Mouse (Mus musculus) liver, postnatal 0 days (tissue): ENCODE results near the gene Cldn3. TPM values are rescaled to one million over a fixed set of nuclear protein-coding genes. Genes with fewer than 3 reads are reported as not detected.

Experiments used
- ATAC-seq: fragments of 200-750 bp; cut with Nextera tagmentation; 2 replicates; pipeline ENCODE4 v1.8.0; 2017; ENCODE audit warnings: mild to moderate bottlenecking, moderate library complexity
- DNase-seq: peaks from one replicate; pipeline ENCODE4 v3.0.0-alpha.2; 2016
- H3K27ac ChIP-seq: fragments of 300-500 bp; sonication (generic); 2 replicates; pipeline ENCODE4 v1.5.1; 2014; ENCODE audit warnings: antibody characterized with exemption, moderate library complexity, mild to moderate bottlenecking, low read depth
- H3K27me3 ChIP-seq: fragments of 300-500 bp; sonication (generic); 2 replicates; pipeline ENCODE4 v1.6.1; 2014; ENCODE audit warnings: low read length, control low read depth, mixed read lengths; ENCODE audit not compliant: insufficient read depth
- H3K36me3 ChIP-seq: fragments of 300-500 bp; sonication (generic); replicated peaks from 2 replicates; pipeline ENCODE4 v1.6.1; 2014; ENCODE audit warnings: mild to moderate bottlenecking, control low read depth, low read length, moderate library complexity, mixed read lengths; ENCODE audit not compliant: insufficient read depth
- H3K4me1 ChIP-seq: fragments of 300-500 bp; sonication (generic); 2 replicates; pipeline ENCODE4 v1.6.1; 2014; ENCODE audit warnings: antibody characterized with exemption, mild to moderate bottlenecking, control low read depth; ENCODE audit not compliant: insufficient read depth
- H3K4me2 ChIP-seq: fragments of 300-500 bp; sonication (generic); 2 replicates; pipeline ENCODE4 v1.6.1; 2014; ENCODE audit warnings: low read depth, mild to moderate bottlenecking, low read length, moderate library complexity, mixed read lengths
- H3K4me3 ChIP-seq: fragments of 300-500 bp; sonication (generic); 2 replicates; pipeline ENCODE4 v1.5.1; 2014; ENCODE audit warnings: low read depth, low read length
- H3K9ac ChIP-seq: fragments of 300-500 bp; sonication (generic); replicated peaks from 2 replicates; pipeline ENCODE4 v1.6.1; 2014; ENCODE audit warnings: mild to moderate bottlenecking, moderate library complexity
- H3K9me3 ChIP-seq: fragments of 300-500 bp; sonication (generic); 2 replicates; pipeline ENCODE4 v1.6.1; 2016; ENCODE audit warnings: mild to moderate bottlenecking, control low read depth, low read length, mixed read lengths
- CTCF ChIP-seq: sonication (generic); IDR thresholded peaks from 2 replicates; pipeline ENCODE4 v1.5.1; 2016; ENCODE audit warnings: antibody characterized with exemption, low read depth
- EP300 ChIP-seq: IDR thresholded peaks from 2 replicates; pipeline ENCODE4 v1.6.1; 2016; ENCODE audit warnings: antibody characterized with exemption, low read depth, mild to moderate bottlenecking
- WGBS: fragments of 180-500 bp; shearing (Covaris S2); extraction: QIAGEN DNeasy Blood & Tissue Kit; methylation state at CpG from one replicate; pipeline ENCODE4 v1.1.7; 2014; ENCODE audit not compliant: insufficient replicate concordance; 5-methylcytosine and 5-hydroxymethylcytosine counted together
- polyA plus RNA-seq: library from polyadenylated mRNA; unstranded; fragments of >200 nt; fragmentation: Nextera tagmentation; extraction: Ambion mirVana; gene quantifications from 2 replicates; pipeline ENCODE4 v1.2.1, GENCODE M21; 2015

Gene Cldn3
- polyA plus RNA-seq, 1 experiment from 2014 or later: 65.0 TPM

DNA sequence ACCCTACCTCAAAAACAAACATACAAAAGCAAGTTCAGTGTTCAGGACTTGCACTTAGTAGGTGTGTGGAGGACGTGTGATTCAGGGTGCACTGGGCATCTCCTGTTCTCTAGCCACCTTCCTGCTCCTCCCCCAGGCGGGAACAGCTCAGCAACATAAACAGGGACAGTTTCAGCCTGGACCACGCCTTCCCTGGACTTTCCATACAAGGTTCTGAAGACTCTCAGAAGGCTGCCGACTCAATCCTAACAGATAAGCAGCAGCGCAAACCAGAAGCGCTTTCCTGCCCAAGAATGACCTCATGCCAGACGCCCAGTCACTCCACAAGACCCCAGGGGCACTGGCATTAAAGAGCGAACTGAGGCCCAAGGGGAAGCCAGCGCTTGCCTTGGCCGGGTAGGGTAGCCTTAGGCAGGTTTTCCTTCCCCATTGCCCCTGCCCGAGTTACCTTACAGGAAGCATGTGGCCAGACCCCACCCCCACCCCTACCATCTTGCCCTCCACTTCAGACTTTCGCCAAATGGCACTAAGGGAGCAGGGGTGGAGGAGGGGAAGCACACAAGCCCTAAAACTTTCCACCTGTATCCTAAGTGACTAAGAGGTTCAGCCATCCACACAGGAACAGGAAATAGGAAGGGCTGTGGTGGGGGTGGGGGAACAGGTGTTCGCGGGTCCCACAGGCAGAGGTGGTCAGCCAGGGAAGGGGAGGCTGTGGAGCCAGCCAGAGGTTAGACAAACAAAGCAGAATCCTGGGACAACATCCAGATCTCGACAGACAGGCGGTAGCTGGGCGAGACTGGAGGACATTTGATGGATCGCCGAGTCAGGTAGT, 34.7 kb upstream of the Cldn3 start:
- no peak overlapping the region for H3K9ac ChIP-seq
- DNase-seq (no peak), ATAC-seq (peak; percentile 30)
- no peaks in the 10 kb centered on the region for H3K27me3 ChIP-seq
- H3K4me1 ChIP-seq: peaks cover 26% of the 10 kb centered on the region
- 12% methylated on average over 19 of the region's 19 CpGs for WGBS
- peak overlapping the region; percentile 13 for H3K4me2 ChIP-seq
- no peaks in the 10 kb centered on the region for H3K36me3 ChIP-seq
- peak overlapping the region; percentile 1; the same call in 1 of the 2 replicates for H3K27ac ChIP-seq
- H3K4me3 ChIP-seq: no peak overlapping the region
- no peaks in the 10 kb centered on the region for H3K9me3 ChIP-seq
- TF ChIP-seq EP300: no peak
- no peak for TF ChIP-seq CTCF

DNA sequence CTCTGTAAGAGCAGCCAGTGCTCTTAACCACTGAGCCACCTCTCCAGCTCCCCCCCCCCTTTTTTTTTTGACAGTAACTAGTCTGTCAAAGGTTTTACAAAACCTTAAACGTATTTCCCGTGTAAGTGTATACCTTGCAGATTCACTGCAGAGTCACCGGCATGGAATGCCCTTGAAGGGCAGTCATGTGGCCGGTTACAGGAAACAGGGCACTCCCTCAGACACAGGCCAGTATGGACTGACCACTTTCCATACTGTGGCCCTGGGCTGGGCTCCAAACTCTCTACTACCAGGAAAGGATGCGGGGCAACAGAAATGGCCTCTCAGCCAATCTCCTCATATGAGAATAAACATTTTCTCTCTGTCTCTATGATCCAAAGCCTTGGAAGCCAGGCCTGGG, 30.5 kb upstream of the Cldn3 start:
- H3K4me3 ChIP-seq: no peak overlapping the region
- DNase-seq: no peak
- no peaks in the 10 kb centered on the region for H3K36me3 ChIP-seq
- no peaks in the 10 kb centered on the region for H3K9me3 ChIP-seq
- no peak; the same call in 1 of the 2 replicates for ATAC-seq
- no peak overlapping the region for H3K27ac ChIP-seq
- 65% methylated on average over 5 of the region's 5 CpGs for WGBS
- TF ChIP-seq CTCF: no peak
- TF ChIP-seq EP300: no peak
- H3K4me1 ChIP-seq: peaks cover 10% of the 10 kb centered on the region
- H3K9ac ChIP-seq: no peak overlapping the region
- no peaks in the 10 kb centered on the region for H3K27me3 ChIP-seq
- H3K4me2 ChIP-seq: no peak overlapping the region

DNA sequence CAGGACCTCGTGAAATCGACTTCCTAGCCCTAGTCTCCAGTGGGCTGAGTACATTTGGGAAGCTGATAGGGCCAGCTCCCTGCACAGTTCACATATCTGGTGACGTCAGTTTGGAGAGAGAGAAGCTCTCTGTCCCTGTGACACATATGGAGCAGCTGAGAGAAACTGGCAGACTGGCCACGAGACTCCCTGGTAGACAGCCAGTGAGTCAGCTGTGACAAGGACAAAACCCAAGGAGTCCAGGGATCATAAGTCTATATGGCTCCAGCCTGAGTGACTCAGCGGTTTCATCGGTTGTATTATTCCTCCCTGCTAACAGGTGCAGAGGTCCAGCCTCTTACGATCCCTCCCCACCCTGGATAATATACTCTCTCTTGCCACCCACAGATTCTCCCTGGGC, 26.9 kb upstream of the Cldn3 start:
- H3K27ac ChIP-seq: no peak overlapping the region
- no peak for TF ChIP-seq CTCF
- TF ChIP-seq EP300: no peak
- H3K4me1 ChIP-seq: no peaks in the 10 kb centered on the region
- H3K36me3 ChIP-seq: no peaks in the 10 kb centered on the region
- 61% methylated on average over 7 of the region's 7 CpGs for WGBS
- DNase-seq (no peak), ATAC-seq (no peak; the same call in 1 of the 2 replicates)
- no peak overlapping the region for H3K4me2 ChIP-seq
- H3K9ac ChIP-seq: no peak overlapping the region
- H3K9me3 ChIP-seq: no peaks in the 10 kb centered on the region
- no peak overlapping the region for H3K4me3 ChIP-seq
- H3K27me3 ChIP-seq: no peaks in the 10 kb centered on the region

DNA sequence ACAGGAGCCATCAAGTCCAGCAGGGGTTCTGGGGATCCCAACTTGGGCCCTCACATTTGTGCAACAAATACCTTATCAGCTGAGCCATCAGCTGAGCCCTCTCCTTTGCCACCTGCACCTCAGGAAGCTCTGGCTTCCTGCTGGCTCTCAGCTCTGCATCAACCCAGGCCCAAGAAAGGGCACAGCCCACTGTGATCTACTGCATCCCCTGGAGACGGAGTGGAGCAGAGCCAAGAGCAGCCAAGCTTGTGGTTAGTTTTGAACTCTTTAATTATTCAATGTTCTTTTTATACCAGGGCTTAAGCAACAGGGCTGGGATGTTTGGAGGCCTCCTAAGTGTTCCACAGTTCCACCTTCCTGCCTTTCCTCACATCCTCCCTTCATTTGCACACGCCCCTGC, 25.6 kb upstream of the Cldn3 start:
- no peak overlapping the region for H3K9ac ChIP-seq
- DNase-seq (no peak), ATAC-seq (no peak)
- no peaks in the 10 kb centered on the region for H3K27me3 ChIP-seq
- no peak overlapping the region for H3K4me3 ChIP-seq
- TF ChIP-seq EP300 (no peak), CTCF (no peak)
- H3K4me1 ChIP-seq: no peaks in the 10 kb centered on the region
- H3K9me3 ChIP-seq: no peaks in the 10 kb centered on the region
- H3K36me3 ChIP-seq: no peaks in the 10 kb centered on the region
- no peak overlapping the region for H3K4me2 ChIP-seq
- WGBS: 67% methylated on average over 2 of the region's 2 CpGs
- H3K27ac ChIP-seq: no peak overlapping the region

DNA sequence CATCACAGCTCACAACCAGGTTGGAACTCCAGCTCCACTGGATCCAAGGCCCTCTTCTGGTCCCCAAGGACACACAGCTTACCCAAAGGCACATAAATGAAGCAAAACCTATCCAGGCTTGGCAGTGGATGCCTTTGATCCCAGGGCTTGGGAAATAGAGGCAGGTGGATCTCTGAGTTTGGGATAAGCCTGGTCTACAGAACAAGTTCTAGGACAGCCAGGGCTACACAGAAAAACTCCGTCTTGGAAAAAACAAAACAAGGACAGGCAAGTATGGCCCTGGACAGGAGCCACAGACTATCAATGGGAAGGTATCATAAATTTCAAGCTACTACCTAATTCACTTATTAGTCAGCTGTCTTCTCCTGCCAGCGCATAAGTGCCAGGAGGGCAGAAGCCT, 24.5 kb upstream of the Cldn3 start:
- no peak overlapping the region for H3K4me3 ChIP-seq
- TF ChIP-seq EP300 (no peak), CTCF (no peak)
- WGBS: 86% methylated on average over 2 of the region's 2 CpGs
- ATAC-seq (no peak), DNase-seq (no peak)
- H3K27ac ChIP-seq: no peak overlapping the region
- peaks cover 6% of the 10 kb centered on the region for H3K4me1 ChIP-seq
- no peaks in the 10 kb centered on the region for H3K36me3 ChIP-seq
- no peak overlapping the region for H3K4me2 ChIP-seq
- H3K9me3 ChIP-seq: no peaks in the 10 kb centered on the region
- H3K9ac ChIP-seq: no peak overlapping the region
- H3K27me3 ChIP-seq: no peaks in the 10 kb centered on the region

DNA sequence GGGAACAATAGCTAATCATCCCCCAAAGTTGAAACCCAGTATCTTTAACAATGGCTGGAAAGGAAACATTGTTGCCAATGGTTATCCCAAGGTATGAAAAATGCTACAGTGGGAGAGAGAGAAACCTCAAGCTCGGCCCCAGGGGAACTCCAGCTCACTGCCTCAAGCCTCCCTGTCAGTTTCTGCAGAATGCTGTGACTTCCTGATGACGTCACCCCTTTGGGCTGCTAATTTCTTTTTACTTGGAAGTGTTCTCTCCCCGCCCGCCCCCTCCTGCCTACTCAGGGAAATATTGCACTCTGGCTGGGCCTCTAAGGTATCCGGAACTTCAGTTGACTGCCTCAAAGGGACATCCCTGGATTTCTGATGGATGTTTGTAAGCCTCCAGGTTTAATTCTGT, 22.5 kb upstream of the Cldn3 start:
- no peaks in the 10 kb centered on the region for H3K9me3 ChIP-seq
- DNase-seq: no peak
- no peak for TF ChIP-seq EP300
- no peak for TF ChIP-seq CTCF

More for the DNA sequence above, 22.5 kb upstream of the Cldn3 start:
- H3K27ac ChIP-seq: no peak overlapping the region
- H3K4me1 ChIP-seq: peaks cover 6% of the 10 kb centered on the region
- no peak overlapping the region for H3K4me3 ChIP-seq
- ATAC-seq: no peak
- H3K9ac ChIP-seq: no peak overlapping the region
- no peak overlapping the region for H3K4me2 ChIP-seq
- no peaks in the 10 kb centered on the region for H3K36me3 ChIP-seq
- WGBS: 37% methylated on average over 5 of the region's 5 CpGs
- no peaks in the 10 kb centered on the region for H3K27me3 ChIP-seq
